Mouse (Mus musculus) embryo, embryonic 9.5 days (tissue): ENCODE measurements around the gene Leap2.
"Not testable (repeated sequence)": the region's sequence is repeated elsewhere in the genome, so short reads cannot be mapped to it uniquely, and the experiment has no call there.

Experiments
- DNase-seq: peaks from one replicate; pipeline ENCODE4 v3.0.0-alpha.2; 2017; ENCODE audit errors: extremely low spot score

Gene Leap2

GRCm38 (mm10) chr11:53441921-53442320, 19.0 kb upstream of the Leap2 start:
- DNase-seq = no peak

- no peak for DNase-seq
Measured at GRCm38 (mm10) chr11:53436338-53436737, 13.4 kb upstream of the Leap2 start.

- no peak for DNase-seq
Measured at GRCm38 (mm10) chr11:53435504-53435903, 12.5 kb upstream of the Leap2 start.

GRCm38 (mm10) chr11:53433057-53433456, 10.1 kb upstream of the Leap2 start:
- no peak for DNase-seq

- no peak for DNase-seq
Measured at GRCm38 (mm10) chr11:53431347-53432056, 8.5 kb upstream of the Leap2 start.

- DNase-seq = peak; percentile 98
Measured at GRCm38 (mm10) chr11:53430670-53431346, 7.8 kb upstream of the Leap2 start, which contains the start of the genes Uqcrq and Gdf9. TSS of gene Uqcrq (minus strand) at chr11:53430831. TSS of gene Gdf9 (plus strand) at chr11:53431023.

GRCm38 (mm10) chr11:53430300-53430669, 7.3 kb upstream of the Leap2 start:
- DNase-seq = no peak

- no peak for DNase-seq
Measured at GRCm38 (mm10) chr11:53429182-53429581, 6.2 kb upstream of the Leap2 start.

- DNase-seq = no peak
Measured at GRCm38 (mm10) chr11:53428716-53429057, 5.7 kb upstream of the Leap2 start.

GRCm38 (mm10) chr11:53427993-53428715, 5.2 kb upstream of the Leap2 start:
- no peak for DNase-seq

GRCm38 (mm10) chr11:53426914-53427313, 3.9 kb upstream of the Leap2 start:
- DNase-seq = not testable (repeated sequence)

- DNase-seq = no peak
Measured at GRCm38 (mm10) chr11:53425711-53426255, 2.8 kb upstream of the Leap2 start.

- no peak for DNase-seq
Measured at GRCm38 (mm10) chr11:53425251-53425650, 2.3 kb upstream of the Leap2 start.

GRCm38 (mm10) chr11:53424826-53425225, 1.9 kb upstream of the Leap2 start:
- no peak for DNase-seq

- DNase-seq = no peak
Measured at GRCm38 (mm10) chr11:53418048-53418447, 4.9 kb downstream of the Leap2 start.

- no peak for DNase-seq
Measured at GRCm38 (mm10) chr11:53413871-53414270, 9.1 kb downstream of the Leap2 start.

- no peak for DNase-seq
Measured at GRCm38 (mm10) chr11:53411738-53412137, 11.2 kb downstream of the Leap2 start.

- no peak for DNase-seq
Measured at GRCm38 (mm10) chr11:53403638-53404037, 19.3 kb downstream of the Leap2 start.

GRCm38 (mm10) chr11:53393856-53394255, 29.1 kb downstream of the Leap2 start:
- DNase-seq = no peak

GRCm38 (mm10) chr11:53383758-53384428, 39.1 kb downstream of the Leap2 start:
- no peak for DNase-seq

GRCm38 (mm10) chr11:53378918-53379317, 44.1 kb downstream of the Leap2 start:
- no peak for DNase-seq
